Mouse (Mus musculus): Measurements from ENCODE around the gene Cacng7. TPM values are rescaled to one million over a fixed set of nuclear protein-coding genes. Genes with fewer than 3 reads are reported as not detected.
"Not testable (repeated sequence)": the region's sequence is repeated elsewhere in the genome, so short reads cannot be mapped to it uniquely, and the experiment has no call there.

Gene Cacng7
- polyA plus RNA-seq, 1 experiment from 2014 or later, result 5.0 TPM

DNA sequence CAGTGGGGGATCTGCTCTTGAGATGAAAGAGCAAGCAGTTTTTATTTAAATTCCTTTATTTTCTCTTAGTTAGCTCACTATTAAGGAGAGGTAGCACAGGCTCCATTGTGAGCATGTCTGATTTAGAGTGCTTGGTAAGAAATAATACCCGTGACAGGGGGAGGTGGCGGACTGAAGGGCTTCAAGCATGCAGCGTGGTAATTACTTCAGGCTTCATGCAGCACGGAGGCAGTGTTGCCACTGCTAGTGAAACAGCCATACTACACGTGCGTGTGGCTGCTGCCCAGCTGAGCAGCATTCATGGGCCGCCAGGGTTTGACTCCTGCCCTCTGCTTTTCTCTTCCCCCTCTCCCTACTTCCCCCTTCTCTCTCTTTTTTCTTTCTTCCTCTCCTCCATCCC is 65.0 kb downstream of the Cacng7 start:
- H3K4me2 ChIP-seq (ENCODE audit: low read length), result peak overlapping the region; percentile 13
- DNase-seq (peak; percentile 64), ATAC-seq (ENCODE audit: low FRiP score, low TSS enrichment) (peak; percentile 65; the same call in 1 of the 2 replicates)
- no peak overlapping the region for H3K27ac ChIP-seq (replicated peaks; ENCODE audit: low read depth, low read length)
- H3K9me3 ChIP-seq (ENCODE audit: control insufficient read depth, low read length), result no peaks in the 10 kb centered on the region
- 10% methylated on average over 7 of the region's 7 CpGs for WGBS
- H3K36me3 ChIP-seq (ENCODE audit: control insufficient read depth, insufficient read depth, low read length), result peaks cover 16% of the 10 kb centered on the region
- no peaks in the 10 kb centered on the region for H3K27me3 ChIP-seq (ENCODE audit: control insufficient read depth, insufficient read depth, low read length)
- no peak overlapping the region for H3K9ac ChIP-seq (replicated peaks; ENCODE audit: low read length)
- H3K4me1 ChIP-seq (ENCODE audit: control insufficient read depth, insufficient read depth, low read length), result peaks cover 19% of the 10 kb centered on the region; the same call in 1 of the 2 replicates
- H3K4me3 ChIP-seq (replicated peaks; ENCODE audit: low read depth, low read length), result no peak overlapping the region

DNA sequence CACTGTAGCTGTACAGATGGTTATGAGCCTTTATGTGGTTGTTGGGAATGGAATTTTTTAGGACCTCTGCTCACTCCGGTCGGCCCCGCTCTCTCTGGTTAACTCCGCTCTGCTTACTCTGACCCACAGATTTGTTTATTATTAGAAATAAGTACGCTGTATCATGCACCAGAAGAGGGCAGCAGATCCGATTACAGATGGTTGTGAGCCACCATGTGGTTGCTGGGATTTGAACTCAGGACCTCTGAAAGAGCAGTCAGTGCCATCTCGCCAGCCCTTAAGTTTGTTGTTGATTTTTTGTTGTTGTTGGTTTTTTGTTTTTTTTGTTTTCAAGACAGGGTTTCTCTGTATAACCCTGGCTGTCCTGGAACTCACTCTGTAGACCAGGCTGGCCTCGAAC is 65.6 kb downstream of the Cacng7 start:
- H3K27me3 ChIP-seq (ENCODE audit: control insufficient read depth, insufficient read depth, low read length); H3K4me3 ChIP-seq (replicated peaks; ENCODE audit: low read depth, low read length); DNase-seq; H3K9ac ChIP-seq (replicated peaks; ENCODE audit: low read length); H3K4me2 ChIP-seq (ENCODE audit: low read length); H3K9me3 ChIP-seq (ENCODE audit: control insufficient read depth, low read length); H3K27ac ChIP-seq (replicated peaks; ENCODE audit: low read depth, low read length); ATAC-seq (ENCODE audit: low FRiP score, low TSS enrichment): not testable (repeated sequence)
- peaks cover 14% of the 10 kb centered on the region; the same call in 1 of the 2 replicates for H3K4me1 ChIP-seq (ENCODE audit: control insufficient read depth, insufficient read depth, low read length)
- WGBS, result 96% methylated on average over 8 of the region's 8 CpGs
- H3K36me3 ChIP-seq (ENCODE audit: control insufficient read depth, insufficient read depth, low read length), result peaks cover 21% of the 10 kb centered on the region

DNA sequence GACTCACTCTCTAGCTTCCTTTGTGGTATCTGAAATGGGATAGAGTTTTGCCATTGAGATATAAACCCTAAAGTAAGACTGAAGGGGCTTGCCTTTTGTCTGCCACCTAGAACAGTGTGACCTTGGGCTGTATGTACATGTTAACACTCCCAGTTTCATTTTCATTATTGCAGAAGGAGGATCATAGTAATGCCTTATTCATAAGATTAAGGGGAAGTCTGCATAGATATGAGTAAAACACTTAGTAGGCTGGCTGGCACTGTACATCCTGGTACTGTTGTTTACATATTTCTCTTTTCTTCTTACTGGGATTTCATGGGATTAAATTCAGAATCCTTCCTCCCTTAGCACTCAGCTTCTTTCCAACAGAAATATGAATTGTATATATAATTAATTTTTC is 67.2 kb downstream of the Cacng7 start:
- ATAC-seq (ENCODE audit: low FRiP score, low TSS enrichment) (no peak), DNase-seq (no peak)
- no peak overlapping the region for H3K9ac ChIP-seq (replicated peaks; ENCODE audit: low read length)
- peaks cover 11% of the 10 kb centered on the region; the same call in 1 of the 2 replicates for H3K36me3 ChIP-seq (ENCODE audit: control insufficient read depth, insufficient read depth, low read length)
- peaks cover 9% of the 10 kb centered on the region; the same call in 1 of the 2 replicates for H3K4me1 ChIP-seq (ENCODE audit: control insufficient read depth, insufficient read depth, low read length)
- no peaks in the 10 kb centered on the region for H3K27me3 ChIP-seq (ENCODE audit: control insufficient read depth, insufficient read depth, low read length)
- H3K4me3 ChIP-seq (replicated peaks; ENCODE audit: low read depth, low read length), result no peak overlapping the region
- no peak overlapping the region for H3K27ac ChIP-seq (replicated peaks; ENCODE audit: low read depth, low read length)
- no peak overlapping the region for H3K4me2 ChIP-seq (ENCODE audit: low read length)
- H3K9me3 ChIP-seq (ENCODE audit: control insufficient read depth, low read length), result no peaks in the 10 kb centered on the region

DNA sequence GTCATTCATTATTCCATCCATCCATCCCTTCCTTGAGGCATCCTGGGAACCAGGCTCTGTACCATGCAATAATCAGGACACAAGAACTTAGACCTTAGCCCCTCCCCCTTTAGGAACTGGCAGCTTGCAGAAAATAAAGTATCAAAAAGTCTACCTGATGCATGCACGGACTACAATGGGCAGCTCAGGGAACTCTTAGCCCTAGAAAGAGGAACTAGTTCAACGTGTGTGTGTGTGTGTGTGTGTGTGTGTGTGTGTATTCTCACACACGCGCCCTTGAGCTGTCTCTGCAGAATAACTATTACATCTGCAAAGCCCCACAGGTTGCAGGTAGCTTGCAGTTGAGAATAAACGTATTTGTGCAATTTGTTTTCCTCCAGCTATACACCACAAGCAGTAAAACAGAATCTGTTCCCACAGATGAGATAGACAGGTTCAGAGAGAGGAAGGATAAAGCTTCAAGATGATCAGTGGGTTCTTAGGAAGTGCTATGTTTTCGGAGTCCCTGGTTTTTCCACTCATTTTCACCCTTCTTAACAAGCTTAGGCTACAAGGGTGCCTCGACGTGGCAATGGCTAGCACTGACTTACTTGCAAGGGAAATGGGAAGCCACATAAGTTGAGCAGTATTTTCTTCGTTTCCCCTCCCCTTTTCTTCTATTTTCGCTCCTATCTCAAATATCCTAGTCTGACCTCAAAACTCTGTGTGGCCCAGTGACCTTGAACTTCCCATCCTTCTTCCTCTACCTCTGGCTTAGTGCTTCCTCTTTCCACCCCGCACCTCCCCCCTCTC is 77.2 kb downstream of the Cacng7 start:
- H3K36me3 ChIP-seq (ENCODE audit: control insufficient read depth, insufficient read depth, low read length), result no peaks in the 10 kb centered on the region
- no peak overlapping the region for H3K27ac ChIP-seq (replicated peaks; ENCODE audit: low read depth, low read length)
- no peak overlapping the region for H3K4me3 ChIP-seq (replicated peaks; ENCODE audit: low read depth, low read length)
- no peak overlapping the region for H3K4me2 ChIP-seq (ENCODE audit: low read length)
- no peak for DNase-seq
- H3K9ac ChIP-seq (replicated peaks; ENCODE audit: low read length), result no peak overlapping the region
- H3K9me3 ChIP-seq (ENCODE audit: control insufficient read depth, low read length), result no peaks in the 10 kb centered on the region
- 71% methylated on average over 11 of the region's 11 CpGs for WGBS
- peaks cover 20% of the 10 kb centered on the region for H3K4me1 ChIP-seq (ENCODE audit: control insufficient read depth, insufficient read depth, low read length)
- peaks cover 27% of the 10 kb centered on the region for H3K27me3 ChIP-seq (ENCODE audit: control insufficient read depth, insufficient read depth, low read length)
- no peak for ATAC-seq (ENCODE audit: low FRiP score, low TSS enrichment)

DNA sequence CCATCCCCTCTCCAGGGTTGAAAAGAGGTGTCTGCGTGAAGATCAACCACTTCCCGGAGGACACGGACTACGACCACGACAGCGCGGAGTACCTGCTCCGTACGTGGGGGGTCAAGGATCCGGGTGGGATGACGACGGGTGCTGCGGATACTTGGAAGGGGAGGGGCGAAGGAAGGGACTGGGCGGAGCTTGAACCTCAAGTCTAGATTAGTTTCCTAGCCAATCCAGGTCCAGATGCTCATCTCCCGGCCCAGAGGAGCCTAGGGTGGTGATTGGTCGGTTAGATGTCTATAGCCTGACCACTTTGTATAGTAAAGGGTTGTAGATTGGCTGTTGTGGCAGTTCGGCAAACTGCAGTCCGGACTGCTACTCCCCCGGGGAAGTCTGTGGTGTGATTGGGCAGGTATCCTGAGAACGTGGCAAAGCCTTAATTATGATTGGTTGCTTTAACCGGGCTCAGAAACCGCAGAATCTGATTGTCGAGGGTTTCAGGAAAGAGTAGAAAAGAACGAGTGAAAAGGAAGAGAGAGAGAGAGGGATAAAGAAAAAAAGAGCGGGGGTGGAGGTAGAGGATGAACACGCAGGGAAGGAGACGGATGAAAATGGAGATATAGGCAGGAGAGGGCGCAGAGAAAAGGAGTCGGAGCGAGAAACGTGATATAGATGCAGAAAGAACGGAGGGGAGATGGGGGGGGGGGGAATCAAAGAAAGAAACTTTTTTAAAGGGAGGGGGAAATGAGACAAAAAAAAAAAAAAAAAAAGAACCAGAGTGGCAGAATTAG is 78.6 kb downstream of the Cacng7 start:
- peak overlapping the region; percentile 37; the same call in 1 of the 2 replicates for H3K9ac ChIP-seq (replicated peaks; ENCODE audit: low read length)
- DNase-seq (peak; percentile 84), ATAC-seq (ENCODE audit: low FRiP score, low TSS enrichment) (peak; percentile 85)
- under 1% methylated on average over 33 of the region's 33 CpGs for WGBS
- H3K4me3 ChIP-seq (replicated peaks; ENCODE audit: low read depth, low read length), result peak overlapping the region; percentile 36
- no peaks in the 10 kb centered on the region for H3K36me3 ChIP-seq (ENCODE audit: control insufficient read depth, insufficient read depth, low read length)
- H3K27me3 ChIP-seq (ENCODE audit: control insufficient read depth, insufficient read depth, low read length), result peaks cover 38% of the 10 kb centered on the region
- H3K27ac ChIP-seq (replicated peaks; ENCODE audit: low read depth, low read length), result no peak overlapping the region
- peak overlapping the region; percentile 83 for H3K4me2 ChIP-seq (ENCODE audit: low read length)
- H3K4me1 ChIP-seq (ENCODE audit: control insufficient read depth, insufficient read depth, low read length), result peaks cover 22% of the 10 kb centered on the region
- H3K9me3 ChIP-seq (ENCODE audit: control insufficient read depth, low read length), result no peaks in the 10 kb centered on the region

DNA sequence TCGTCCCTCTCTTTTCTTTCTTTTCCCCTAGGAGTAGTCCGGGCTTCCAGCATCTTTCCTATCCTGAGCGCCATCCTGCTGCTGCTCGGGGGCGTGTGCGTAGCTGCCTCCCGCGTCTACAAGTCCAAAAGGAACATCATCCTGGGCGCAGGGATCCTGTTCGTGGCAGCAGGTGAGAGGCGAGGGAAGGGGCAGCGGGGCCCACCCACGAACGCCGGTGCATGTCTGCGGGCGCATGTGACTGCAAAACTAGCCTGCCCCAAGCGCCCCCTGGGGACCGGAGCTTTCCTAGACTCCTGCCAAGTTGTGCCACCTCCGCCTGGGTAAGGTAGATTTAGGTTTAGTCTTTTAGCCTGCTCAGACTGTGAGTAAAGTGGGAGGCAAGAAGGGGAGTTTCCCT is 79.3 kb downstream of the Cacng7 start:
- Histone ChIP-seq H3K9ac (replicated peaks; ENCODE audit: low read length) (peak overlapping the region; percentile 37; the same call in 1 of the 2 replicates), H3K4me2 (ENCODE audit: low read length) (peak overlapping the region; percentile 83), H3K4me3 (replicated peaks; ENCODE audit: low read depth, low read length) (peak overlapping the region; percentile 36), H3K9me3 (ENCODE audit: control insufficient read depth, low read length) (no peaks in the 10 kb centered on the region), H3K4me1 (ENCODE audit: control insufficient read depth, insufficient read depth, low read length) (peaks cover 22% of the 10 kb centered on the region), H3K27ac (replicated peaks; ENCODE audit: low read depth, low read length) (no peak overlapping the region), H3K27me3 (ENCODE audit: control insufficient read depth, insufficient read depth, low read length) (peaks cover 44% of the 10 kb centered on the region), H3K36me3 (ENCODE audit: control insufficient read depth, insufficient read depth, low read length) (no peaks in the 10 kb centered on the region)
- no peak for ATAC-seq (ENCODE audit: low FRiP score, low TSS enrichment)
- peak; percentile 67 for DNase-seq
- under 1% methylated on average over 20 of the region's 20 CpGs for WGBS

DNA sequence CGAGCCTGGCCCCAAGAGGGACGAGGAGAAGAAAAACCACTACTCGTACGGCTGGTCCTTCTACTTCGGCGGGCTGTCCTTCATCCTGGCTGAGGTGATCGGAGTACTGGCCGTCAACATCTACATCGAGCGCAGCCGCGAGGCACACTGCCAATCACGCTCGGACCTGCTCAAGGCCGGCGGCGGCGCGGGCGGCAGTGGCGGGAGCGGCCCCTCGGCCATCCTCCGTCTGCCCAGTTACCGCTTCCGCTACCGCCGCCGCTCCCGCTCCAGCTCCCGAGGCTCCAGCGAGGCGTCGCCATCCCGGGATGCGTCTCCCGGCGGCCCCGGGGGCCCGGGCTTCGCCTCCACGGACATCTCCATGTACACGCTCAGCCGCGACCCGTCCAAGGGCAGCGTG is 82.1 kb downstream of the Cacng7 start:
- peaks cover 22% of the 10 kb centered on the region for H3K4me1 ChIP-seq (ENCODE audit: control insufficient read depth, insufficient read depth, low read length)
- peak; percentile 61 for DNase-seq
- peak overlapping the region; percentile 99 for H3K4me2 ChIP-seq (ENCODE audit: low read length)
- H3K27ac ChIP-seq (replicated peaks; ENCODE audit: low read depth, low read length), result no peak overlapping the region
- peak overlapping the region; percentile 50 for H3K4me3 ChIP-seq (replicated peaks; ENCODE audit: low read depth, low read length)
- no peaks in the 10 kb centered on the region for H3K36me3 ChIP-seq (ENCODE audit: control insufficient read depth, insufficient read depth, low read length)
- 0 out of 2 replicates have a peak, but pooled peaks have one; percentile 2 for ATAC-seq (ENCODE audit: low FRiP score, low TSS enrichment)
- H3K27me3 ChIP-seq (ENCODE audit: control insufficient read depth, insufficient read depth, low read length), result peaks cover 52% of the 10 kb centered on the region
- under 1% methylated on average over 43 of the region's 47 CpGs for WGBS
- H3K9ac ChIP-seq (replicated peaks; ENCODE audit: low read length), result peak overlapping the region; percentile 69
- no peaks in the 10 kb centered on the region for H3K9me3 ChIP-seq (ENCODE audit: control insufficient read depth, low read length)

DNA sequence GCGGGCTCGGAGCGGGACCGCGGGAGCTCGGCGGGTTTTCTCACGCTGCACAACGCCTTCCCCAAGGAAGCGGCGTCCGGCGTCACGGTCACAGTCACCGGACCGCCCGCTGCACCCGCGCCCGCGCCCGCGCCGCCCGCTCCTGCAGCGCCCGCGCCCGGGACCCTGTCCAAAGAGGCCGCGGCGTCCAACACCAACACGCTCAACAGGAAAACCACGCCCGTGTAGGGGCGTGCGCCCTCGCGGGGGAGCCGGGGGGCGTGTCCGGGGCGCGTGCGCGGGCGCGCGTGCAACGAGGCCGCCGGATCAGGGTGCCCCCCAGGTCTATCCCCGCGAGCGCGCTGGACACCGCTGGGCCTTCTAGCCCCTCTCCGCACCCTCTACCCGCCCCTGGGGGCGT is 82.6 kb downstream of the Cacng7 start:
- WGBS, result under 1% methylated on average over 56 of the region's 60 CpGs
- peaks cover 22% of the 10 kb centered on the region for H3K4me1 ChIP-seq (ENCODE audit: control insufficient read depth, insufficient read depth, low read length)
- DNase-seq (peak; percentile 61), ATAC-seq (ENCODE audit: low FRiP score, low TSS enrichment) (peak; percentile 21; the same call in 1 of the 2 replicates)
- H3K27ac ChIP-seq (replicated peaks; ENCODE audit: low read depth, low read length), result no peak overlapping the region
- H3K4me3 ChIP-seq (replicated peaks; ENCODE audit: low read depth, low read length), result peak overlapping the region; percentile 50
- peaks cover 54% of the 10 kb centered on the region for H3K27me3 ChIP-seq (ENCODE audit: control insufficient read depth, insufficient read depth, low read length)
- H3K9me3 ChIP-seq (ENCODE audit: control insufficient read depth, low read length), result no peaks in the 10 kb centered on the region
- peak overlapping the region; percentile 69 for H3K9ac ChIP-seq (replicated peaks; ENCODE audit: low read length)
- no peaks in the 10 kb centered on the region for H3K36me3 ChIP-seq (ENCODE audit: control insufficient read depth, insufficient read depth, low read length)
- peak overlapping the region; percentile 99 for H3K4me2 ChIP-seq (ENCODE audit: low read length)

All from midbrain, embryonic 14.5 days (tissue).